Mouse (Mus musculus): ENCODE data around the gene Il17rc. TPM values are rescaled to one million over a fixed set of nuclear protein-coding genes. Genes with fewer than 3 reads are reported as not detected.

Gene Il17rc
- total RNA-seq (2012; rRNA removed): 6.2 and 13.3 TPM in 2 replicates

DNA sequence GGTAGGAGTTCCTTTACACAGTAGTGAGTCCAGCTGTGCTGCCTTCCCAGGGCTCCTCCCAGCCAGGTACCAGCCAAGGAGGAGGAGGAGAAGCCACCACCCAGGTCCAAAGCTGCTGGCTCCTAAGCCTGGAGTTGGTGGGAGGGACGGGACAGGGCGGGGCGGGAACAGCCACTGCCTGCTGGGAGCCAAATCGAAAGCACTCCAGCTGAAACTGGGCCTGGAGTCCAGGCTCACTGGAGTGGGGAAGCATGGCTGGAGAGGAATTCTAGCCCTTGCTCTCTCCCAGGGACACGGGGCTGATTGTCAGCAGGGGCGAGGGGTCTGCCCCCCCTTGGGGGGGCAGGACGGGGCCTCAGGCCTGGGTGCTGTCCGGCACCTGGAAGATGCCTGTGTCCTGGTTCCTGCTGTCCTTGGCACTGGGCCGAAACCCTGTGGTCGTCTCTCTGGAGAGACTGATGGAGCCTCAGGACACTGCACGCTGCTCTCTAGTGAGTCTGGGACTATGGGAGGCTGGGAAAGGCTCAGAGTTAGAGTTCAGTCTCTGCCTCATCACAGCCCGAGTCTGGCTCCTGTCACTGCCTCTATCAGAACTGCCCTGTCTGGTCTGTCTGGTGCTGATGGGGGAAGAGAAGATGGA lies at the start of gene Il17rc:
Il17rc (plus strand) TSS at position 131 of the 640 bp plus-strand sequence.
- peak; percentile 55 for DNase-seq (ENCODE audit: low read depth, low spot score)
- H3K9me3 ChIP-seq (ENCODE audit: control insufficient read depth, insufficient read depth, low read depth, low read length): no peaks in the 10 kb centered on the region
- no peak for TF ChIP-seq MAFK (IDR thresholded peaks at IDR 0.05; ENCODE audit: insufficient read depth, low read depth, low read length)
- TF ChIP-seq ZNF384 (IDR thresholded peaks at IDR 0.05; ENCODE audit: low read depth, low read length): no peak
- no peak for TF ChIP-seq CHD2 (IDR thresholded peaks at IDR 0.05; ENCODE audit: low read depth, low read length)
- no peak for TF ChIP-seq ZC3H11A (IDR thresholded peaks at IDR 0.05; ENCODE audit: borderline replicate concordance, low read depth, low read length)
- TF ChIP-seq HCFC1 (IDR thresholded peaks at IDR 0.05; ENCODE audit: borderline replicate concordance, insufficient read depth, low read length): no peak
- peak within 1 kb of the TSS; percentile 28 to 29; a peak in 3 of 4 replicates for H3K4me3 ChIP-seq (ENCODE audit: insufficient read depth in 1 of 2, low read depth in 1 of 2, low read length in 2 of 2, poor library complexity in 1 of 2, severe bottlenecking in 1 of 2)
- no peaks in the 10 kb centered on the region for H3K36me3 ChIP-seq (ENCODE audit: control insufficient read depth, insufficient read depth, low read length, poor library complexity, severe bottlenecking)
- H3K27ac ChIP-seq (ENCODE audit: insufficient read depth, low read depth, low read length, poor library complexity, severe bottlenecking): no peak within 1 kb of the TSS
- H3K9ac ChIP-seq (ENCODE audit: insufficient read depth, low read depth, low read length, poor library complexity, severe bottlenecking): no peak within 1 kb of the TSS
- peaks cover 6 to 19% of the 10 kb centered on the region in 2 experiments for H3K4me1 ChIP-seq (ENCODE audit: control insufficient read depth in 2 of 2, insufficient read depth in 2 of 2, low read length in 2 of 2, poor library complexity in 1 of 2)
- in situ Hi-C loops (cut with MboI; ENCODE audit: low sequenced_read_pairs in 2 of 2, unreplicated experiment in 2 of 2): no loop called here

DNA sequence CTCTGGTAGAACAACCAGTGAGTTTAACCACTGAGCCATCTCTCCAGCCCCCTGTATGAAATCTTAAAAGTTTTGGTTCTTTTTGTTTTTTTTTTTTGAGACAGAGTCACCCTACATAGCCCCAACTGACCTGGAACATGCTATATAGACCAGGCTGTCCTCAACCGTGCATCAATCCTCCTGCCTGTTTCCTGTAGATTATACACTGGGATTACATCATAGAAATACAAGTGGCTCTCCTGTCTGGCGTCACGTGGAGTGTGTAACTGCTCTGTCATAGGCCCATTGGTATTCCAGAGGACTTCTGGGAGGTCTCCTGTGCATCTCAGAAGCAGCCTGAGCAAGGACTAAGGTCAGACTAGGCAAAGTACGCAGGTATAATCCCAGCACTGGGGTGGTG lies 48.2 kb upstream of the Il17rc start:
- TF ChIP-seq ZNF384 (IDR thresholded peaks at IDR 0.05; ENCODE audit: low read depth, low read length) (no peak), MAFK (IDR thresholded peaks at IDR 0.05; ENCODE audit: insufficient read depth, low read depth, low read length) (no peak)
- H3K9ac ChIP-seq (ENCODE audit: insufficient read depth, low read depth, low read length, poor library complexity, severe bottlenecking): no peak overlapping the region
- no peak overlapping the region for H3K27ac ChIP-seq (ENCODE audit: insufficient read depth, low read depth, low read length, poor library complexity, severe bottlenecking)
- no peaks in the 10 kb centered on the region for H3K9me3 ChIP-seq (ENCODE audit: control insufficient read depth, insufficient read depth, low read depth, low read length)
- no peak for DNase-seq (ENCODE audit: low read depth, low spot score)
- in situ Hi-C loops (cut with MboI; ENCODE audit: low sequenced_read_pairs in 2 of 2, unreplicated experiment in 2 of 2): no loop called here
- H3K4me3 ChIP-seq (ENCODE audit: insufficient read depth in 1 of 2, low read depth in 1 of 2, low read length in 2 of 2, poor library complexity in 1 of 2, severe bottlenecking in 1 of 2): no peak overlapping the region
- H3K36me3 ChIP-seq (ENCODE audit: control insufficient read depth, insufficient read depth, low read length, poor library complexity, severe bottlenecking): no peaks in the 10 kb centered on the region
- H3K4me1 ChIP-seq (ENCODE audit: control insufficient read depth in 2 of 2, insufficient read depth in 2 of 2, low read length in 2 of 2, poor library complexity in 1 of 2): peaks cover 0 to 4% of the 10 kb centered on the region in 2 experiments; a peak in 1 of 4 replicates

DNA sequence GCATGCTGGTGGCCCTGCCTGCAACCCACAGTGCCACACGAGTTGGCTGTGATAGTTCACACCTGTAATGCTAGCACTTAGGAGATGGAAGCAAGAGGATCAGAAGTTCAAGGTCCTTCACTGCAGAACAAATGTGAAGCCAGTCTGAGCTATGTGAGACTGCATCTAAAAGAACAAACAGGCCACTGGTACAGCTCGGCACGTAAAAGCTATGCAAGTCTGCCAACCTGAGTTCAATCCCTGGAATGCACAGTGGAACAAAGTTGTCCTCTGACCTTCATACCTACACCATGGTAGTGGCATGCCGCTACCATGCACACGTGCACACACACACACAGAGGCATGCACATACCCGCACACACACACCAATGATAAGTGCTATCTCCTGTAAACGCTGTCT lies 47.0 kb upstream of the Il17rc start:
- H3K27ac ChIP-seq (ENCODE audit: insufficient read depth, low read depth, low read length, poor library complexity, severe bottlenecking): no peak overlapping the region
- H3K9ac ChIP-seq (ENCODE audit: insufficient read depth, low read depth, low read length, poor library complexity, severe bottlenecking): no peak overlapping the region
- 0 out of 4 replicates have a peak, but pooled peaks cover 0 to 2% of the 10 kb centered on the region in 2 experiments for H3K4me1 ChIP-seq (ENCODE audit: control insufficient read depth in 2 of 2, insufficient read depth in 2 of 2, low read length in 2 of 2, poor library complexity in 1 of 2)
- no peaks in the 10 kb centered on the region for H3K9me3 ChIP-seq (ENCODE audit: control insufficient read depth, insufficient read depth, low read depth, low read length)
- no peak for TF ChIP-seq MAFK (IDR thresholded peaks at IDR 0.05; ENCODE audit: insufficient read depth, low read depth, low read length)
- no peak for TF ChIP-seq HCFC1 (IDR thresholded peaks at IDR 0.05; ENCODE audit: borderline replicate concordance, insufficient read depth, low read length)
- TF ChIP-seq ZNF384 (IDR thresholded peaks at IDR 0.05; ENCODE audit: low read depth, low read length): no peak
- TF ChIP-seq ZC3H11A (IDR thresholded peaks at IDR 0.05; ENCODE audit: borderline replicate concordance, low read depth, low read length): no peak
- no peak for TF ChIP-seq CHD2 (IDR thresholded peaks at IDR 0.05; ENCODE audit: low read depth, low read length)
- in situ Hi-C loops (cut with MboI; ENCODE audit: low sequenced_read_pairs in 2 of 2, unreplicated experiment in 2 of 2): no loop called here
- no peak overlapping the region for H3K4me3 ChIP-seq (ENCODE audit: insufficient read depth in 1 of 2, low read depth in 1 of 2, low read length in 2 of 2, poor library complexity in 1 of 2, severe bottlenecking in 1 of 2)
- no peaks in the 10 kb centered on the region for H3K36me3 ChIP-seq (ENCODE audit: control insufficient read depth, insufficient read depth, low read length, poor library complexity, severe bottlenecking)
- no peak for DNase-seq (ENCODE audit: low read depth, low spot score)

DNA sequence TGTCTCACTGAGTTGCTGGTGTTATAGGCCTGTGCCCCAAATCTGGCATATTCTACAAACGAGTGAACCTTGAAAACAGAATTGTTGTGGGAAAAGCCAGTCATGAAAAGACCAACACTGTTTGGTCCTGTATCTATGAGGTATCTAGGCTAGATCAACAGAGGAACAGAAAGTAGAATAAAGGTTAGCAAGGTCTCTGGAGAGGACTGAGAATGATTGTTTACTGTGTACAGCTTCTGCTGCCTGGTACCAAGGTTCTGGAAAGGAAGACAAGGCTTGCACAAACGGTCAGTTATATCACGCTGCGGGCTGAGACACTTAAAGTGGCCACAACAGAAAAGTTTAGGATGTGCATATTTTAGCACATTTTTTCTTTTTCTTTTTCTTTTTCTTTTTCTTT lies 44.5 kb upstream of the Il17rc start:
- Histone ChIP-seq H3K36me3 (ENCODE audit: control insufficient read depth, insufficient read depth, low read length, poor library complexity, severe bottlenecking) (no peaks in the 10 kb centered on the region), H3K27ac (ENCODE audit: insufficient read depth, low read depth, low read length, poor library complexity, severe bottlenecking) (no peak overlapping the region), H3K4me3 (ENCODE audit: insufficient read depth in 1 of 2, low read depth in 1 of 2, low read length in 2 of 2, poor library complexity in 1 of 2, severe bottlenecking in 1 of 2) (no peak overlapping the region), H3K9me3 (ENCODE audit: control insufficient read depth, insufficient read depth, low read depth, low read length) (no peaks in the 10 kb centered on the region), H3K4me1 (ENCODE audit: control insufficient read depth in 2 of 2, insufficient read depth in 2 of 2, low read length in 2 of 2, poor library complexity in 1 of 2) (0 out of 4 replicates have a peak, but pooled peaks cover 0 to 2% of the 10 kb centered on the region in 2 experiments), H3K9ac (ENCODE audit: insufficient read depth, low read depth, low read length, poor library complexity, severe bottlenecking) (no peak overlapping the region)
- TF ChIP-seq ZC3H11A (IDR thresholded peaks at IDR 0.05; ENCODE audit: borderline replicate concordance, low read depth, low read length): no peak
- no peak for TF ChIP-seq HCFC1 (IDR thresholded peaks at IDR 0.05; ENCODE audit: borderline replicate concordance, insufficient read depth, low read length)
- no peak for TF ChIP-seq ZNF384 (IDR thresholded peaks at IDR 0.05; ENCODE audit: low read depth, low read length)
- TF ChIP-seq MAFK (IDR thresholded peaks at IDR 0.05; ENCODE audit: insufficient read depth, low read depth, low read length): no peak
- no peak for TF ChIP-seq CHD2 (IDR thresholded peaks at IDR 0.05; ENCODE audit: low read depth, low read length)
- in situ Hi-C loops (cut with MboI; ENCODE audit: low sequenced_read_pairs in 2 of 2, unreplicated experiment in 2 of 2): no loop called here
- DNase-seq (ENCODE audit: low read depth, low spot score): no peak

Measured in ES-E14 (cell line).